Comparison of ENCODE assay signal across 8 mouse cellular contexts in genomic region chr11:47987251-47987892, GRCm38 (mm10). TPM values are rescaled to one million over a fixed set of nuclear protein-coding genes. Genes with fewer than 3 reads are reported as not detected.
DNase-seq lines count a peak whose midpoint lies in the region; ATAC-seq and TF ChIP-seq lines count a peak whose summit lies in the region.

No protein-coding gene starts in this region.

- peak overlapping the region; percentile 85 for H3K9ac ChIP-seq in hindbrain, embryonic 13.5 days
- H3K9ac ChIP-seq in midbrain, embryonic 11.5 days (ENCODE audit: low read length), result no peak overlapping the region; the same call in 1 of the 2 replicates

- WGBS in hindbrain, embryonic 13.5 days, result 60% methylated on average over 8 of the region's 8 CpGs
- WGBS in midbrain, embryonic 11.5 days, result 71% methylated on average over 8 of the region's 8 CpGs

- intact Hi-C loops in gastrocnemius, adult 2 months (cut with DNase I), result no loop called here
- intact Hi-C loops in gastrocnemius, postnatal 36 days (cut with DNase I), result no loop called here

- H3K27me3 ChIP-seq in hindbrain, embryonic 13.5 days, result peaks cover 27% of the 10 kb centered on the region
- H3K27me3 ChIP-seq in midbrain, embryonic 11.5 days (ENCODE audit: control insufficient read depth, insufficient read depth, low read length), result peaks cover 10% of the 10 kb centered on the region

- H3K9me3 ChIP-seq in hindbrain, embryonic 13.5 days, result no peaks in the 10 kb centered on the region
- H3K9me3 ChIP-seq in midbrain, embryonic 11.5 days (ENCODE audit: control insufficient read depth, low read length), result no peaks in the 10 kb centered on the region

- peak overlapping the region; percentile 67 for H3K4me3 ChIP-seq in gastrocnemius, adult 2 months
- peak overlapping the region; percentile 75 for H3K4me3 ChIP-seq in hindbrain, embryonic 13.5 days
- H3K4me3 ChIP-seq in midbrain, embryonic 11.5 days (ENCODE audit: low read depth, low read length), result peak overlapping the region; percentile 72; the same call in 1 of the 2 replicates

- no peak for TF ChIP-seq CTCF in gastrocnemius, adult 2 months (IDR thresholded peaks at IDR 0.05)

- H3K36me3 ChIP-seq in hindbrain, embryonic 13.5 days, result no peaks in the 10 kb centered on the region
- H3K36me3 ChIP-seq in midbrain, embryonic 11.5 days (ENCODE audit: control insufficient read depth, insufficient read depth, low read length), result no peaks in the 10 kb centered on the region

- H3K4me1 ChIP-seq in hindbrain, embryonic 13.5 days (replicated peaks), result peaks cover 13% of the 10 kb centered on the region
- H3K4me1 ChIP-seq in midbrain, embryonic 11.5 days (ENCODE audit: control insufficient read depth, insufficient read depth, low read length), result 0 out of 2 replicates have a peak, but pooled peaks cover 3% of the 10 kb centered on the region

- no peak for ATAC-seq in hindbrain, embryonic 13.5 days (ENCODE audit: low FRiP score)
- no peak for ATAC-seq in midbrain, embryonic 11.5 days (ENCODE audit: low FRiP score)

- H3K27ac ChIP-seq in gastrocnemius, adult 2 months, result no peak overlapping the region
- H3K27ac ChIP-seq in hindbrain, embryonic 13.5 days, result no peak overlapping the region
- H3K27ac ChIP-seq in midbrain, embryonic 11.5 days (ENCODE audit: low read depth, low read length), result no peak overlapping the region

- no peak for DNase-seq in gastrocnemius, adult 2 months
- DNase-seq in gastrocnemius, postnatal 36 days, result no peak
- peak; percentile 4 for DNase-seq in ZHBTc4 (ENCODE audit: low read depth, low spot score)
- peak; percentile 88 for DNase-seq in midbrain, embryonic 11.5 days (ENCODE audit: low spot score, missing footprints)
- DNase-seq in urinary bladder, postnatal 10 days (ENCODE audit: low spot score), result no peak
- DNase-seq in spleen, postnatal 10 days (ENCODE audit: low spot score in 2 of 2), result no peak
- DNase-seq in heart, adult 9 months (ENCODE audit: low spot score in 2 of 2), result no peak

- H3K4me2 ChIP-seq in hindbrain, embryonic 13.5 days, result peak overlapping the region; percentile 90
- H3K4me2 ChIP-seq in midbrain, embryonic 11.5 days, result peak overlapping the region; percentile 92

RNA-seq across cellular contexts. Expression of gene Sgcd, which starts 1.4 kb away (rescaled TPM):
- 10 to 100 TPM; 60.7 to 78.2 TPM for total RNA-seq in gastrocnemius, adult 2 months (2021)
- total RNA-seq in gastrocnemius, postnatal 36 days (2021), result 10 to 100 TPM; 54.2 to 62.1 TPM
- polyA plus RNA-seq in hindbrain, embryonic 13.5 days (2015; fragmentation: Nextera tagmentation; extraction: Ambion mirVana), result 3.5 and 4.0 TPM in 2 replicates
- polyA plus RNA-seq in midbrain, embryonic 11.5 days (2014; fragmentation: Nextera tagmentation; extraction: Ambion mirVana), result 1.4 and 1.8 TPM in 2 replicates

Comparison
In these comparisons a context has a peak if more than half of its experiments do, and no peak if none do; other contexts are left out.
1. DNase-seq: peak in ZHBTc4 (single experiment) and midbrain, embryonic 11.5 days (single experiment); none in gastrocnemius, adult 2 months (single experiment), gastrocnemius, postnatal 36 days (0 of 2), urinary bladder, postnatal 10 days (single experiment), spleen, postnatal 10 days (0 of 2) and heart, adult 9 months (0 of 2).
2. Peak in every context shown above with its lines, with median percentiles within 50 percentile points of each other: H3K4me3 ChIP-seq.